Mouse (Mus musculus) induced T-regulatory cell, adult 2 months (primary cell): ENCODE data around the gene Ddx17.
A peak's percentile ranks its signal among the peaks of the same experiment; 100 is the strongest.

ENCODE experiments used
- DNase-seq: peaks from one replicate; pipeline ENCODE4 v3.0.0-alpha.2; 2012; ENCODE audit warnings: low read depth

The Ddx17 gene

GRCm38 (mm10) chr15:79546410-79547288, at the start of gene Ddx17:
Gene Ddx17 (minus strand): TSS chr15:79546741.
- DNase-seq: peak; percentile 98

- DNase-seq: no peak
Measured at GRCm38 (mm10) chr15:79581581-79581980, 35.0 kb upstream of the Ddx17 start.

- DNase-seq: peak; percentile 39
Measured at GRCm38 (mm10) chr15:79577671-79578426, 31.3 kb upstream of the Ddx17 start.

GRCm38 (mm10) chr15:79576947-79577346, 30.4 kb upstream of the Ddx17 start:
- DNase-seq: no peak

GRCm38 (mm10) chr15:79575543-79576222, 29.1 kb upstream of the Ddx17 start:
- DNase-seq: no peak

- no peak for DNase-seq
Measured at GRCm38 (mm10) chr15:79562417-79562816, 15.9 kb upstream of the Ddx17 start.

- no peak for DNase-seq
Measured at GRCm38 (mm10) chr15:79559649-79560048, 13.1 kb upstream of the Ddx17 start.

- no peak for DNase-seq
Measured at GRCm38 (mm10) chr15:79552566-79552965, 6.0 kb upstream of the Ddx17 start.

GRCm38 (mm10) chr15:79548226-79548625, 1.7 kb upstream of the Ddx17 start:
- no peak for DNase-seq

GRCm38 (mm10) chr15:79547289-79547820, 814 bp upstream of the Ddx17 start:
- no peak for DNase-seq

GRCm38 (mm10) chr15:79545921-79546399, 581 bp downstream of the Ddx17 start:
- no peak for DNase-seq

GRCm38 (mm10) chr15:79545496-79545895, 1.0 kb downstream of the Ddx17 start:
- no peak for DNase-seq

- DNase-seq: no peak
Measured at GRCm38 (mm10) chr15:79543968-79544367, 2.6 kb downstream of the Ddx17 start.

- no peak for DNase-seq
Measured at GRCm38 (mm10) chr15:79533796-79534195, 12.7 kb downstream of the Ddx17 start.

GRCm38 (mm10) chr15:79529935-79530334, 16.6 kb downstream of the Ddx17 start:
- DNase-seq: no peak

GRCm38 (mm10) chr15:79527991-79528639, 18.4 kb downstream of the Ddx17 start:
- no peak for DNase-seq

- no peak for DNase-seq
Measured at GRCm38 (mm10) chr15:79527192-79527591, 19.3 kb downstream of the Ddx17 start.

- DNase-seq: no peak
Measured at GRCm38 (mm10) chr15:79525979-79526768, 20.4 kb downstream of the Ddx17 start.

GRCm38 (mm10) chr15:79525564-79525963, 21.0 kb downstream of the Ddx17 start:
- DNase-seq: no peak

- DNase-seq: no peak
Measured at GRCm38 (mm10) chr15:79519400-79520220, 26.9 kb downstream of the Ddx17 start.
